Mouse (Mus musculus): ENCODE measurements around the gene Glod4. TPM values are rescaled to one million over a fixed set of nuclear protein-coding genes. Genes with fewer than 3 reads are reported as not detected.

Gene Glod4
- polyA plus RNA-seq (2015; fragmentation: Nextera tagmentation; extraction: Ambion mirVana), result 103 and 109 TPM in 2 replicates

GRCm38 (mm10) chr11:76242901-76243810 lies at the start of gene Glod4, which contains the start of gene Mrm3:
Glod4 (minus strand) TSS chr11:76243725.
Mrm3 (plus strand) TSS chr11:76243715.

GRCm38 (mm10) chr11:76217390-76217800 lies 26.1 kb downstream of the Glod4 start, which contains the start of the genes Dbil5 and Gemin4:
Dbil5 (plus strand) TSS chr11:76217608.
Gemin4 (minus strand) TSS chr11:76217664.

DNA sequence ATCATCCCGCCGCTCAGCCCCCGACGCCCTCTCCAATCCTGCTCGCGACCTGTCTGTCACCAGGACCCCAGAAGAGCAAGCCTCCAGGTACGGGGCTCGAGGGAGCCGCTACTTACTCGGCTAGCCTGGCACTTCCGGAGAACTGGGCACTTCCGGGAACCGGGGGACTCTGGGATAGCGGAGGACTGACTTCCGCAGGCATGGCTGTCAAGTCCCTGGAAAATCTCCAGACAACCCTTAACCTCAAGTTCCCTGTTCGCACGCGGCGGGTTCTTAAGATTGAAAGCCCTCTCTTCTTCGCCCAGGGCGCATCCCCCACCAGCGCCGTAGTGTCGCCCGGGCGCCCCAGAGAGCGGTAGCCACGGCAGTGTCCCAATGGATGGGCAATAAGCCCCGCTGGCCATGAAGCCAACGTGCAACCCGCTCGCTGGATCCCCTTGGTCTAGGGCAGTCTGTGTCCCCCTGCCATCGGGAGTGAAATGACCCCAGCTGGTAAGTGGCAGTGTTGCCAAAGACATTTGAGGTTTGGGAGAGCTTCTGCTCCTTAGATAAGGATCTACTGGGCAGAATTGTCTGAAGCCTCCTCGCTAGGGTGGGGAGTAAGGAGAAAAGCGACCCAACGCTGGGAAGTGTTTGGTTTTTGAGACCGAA lies 63.9 kb downstream of the Glod4 start, which contains the start of the genes Vps53 and Fam57a:
Gene Vps53 (minus strand): TSS at position 153 of the 651 bp plus-strand sequence.
Gene Fam57a (plus strand): TSS at position 177 of the 651 bp plus-strand sequence.

Other genes with a start within 250 kb of the Glod4 start
- gene 1700016K19Rik, start 243.8 kb downstream of the Glod4 start, polyA plus RNA-seq (2015; fragmentation: Nextera tagmentation; extraction: Ambion mirVana), result 5.3 TPM in 2 replicates
- 19.5 TPM in 2 replicates for gene Rflnb, start 215.9 kb downstream of the Glod4 start, polyA plus RNA-seq (2015; fragmentation: Nextera tagmentation; extraction: Ambion mirVana)
- 55.1 and 57.1 TPM in 2 replicates for gene Vps53, start 64.1 kb downstream of the Glod4 start, polyA plus RNA-seq (2015; fragmentation: Nextera tagmentation; extraction: Ambion mirVana)
- gene Fam57a, start 64.1 kb downstream of the Glod4 start, polyA plus RNA-seq (2015; fragmentation: Nextera tagmentation; extraction: Ambion mirVana), result 20.2 and 21.7 TPM in 2 replicates
- gene Dbil5, start 26.1 kb downstream of the Glod4 start, polyA plus RNA-seq (2015; fragmentation: Nextera tagmentation; extraction: Ambion mirVana), result 0.59 and 1.1 TPM in 2 replicates
- gene Gemin4, start 26.1 kb downstream of the Glod4 start, polyA plus RNA-seq (2015; fragmentation: Nextera tagmentation; extraction: Ambion mirVana), result 9.1 and 12.5 TPM in 2 replicates
- 27.1 and 29.6 TPM in 2 replicates for gene Mrm3, start within 50 bp of the Glod4 start, polyA plus RNA-seq (2015; fragmentation: Nextera tagmentation; extraction: Ambion mirVana)
- 25.8 and 26.6 TPM in 2 replicates for gene Nxn, start 155.4 kb upstream of the Glod4 start, polyA plus RNA-seq (2015; fragmentation: Nextera tagmentation; extraction: Ambion mirVana)
- gene Timm22, start 163.2 kb upstream of the Glod4 start, polyA plus RNA-seq (2015; fragmentation: Nextera tagmentation; extraction: Ambion mirVana), result 106 and 119 TPM in 2 replicates

Measured in neural tube, postnatal 0 days (tissue).